Mouse (Mus musculus) testis, adult 10 weeks (tissue): ENCODE results near the gene Foxk1. TPM values are rescaled to one million over a fixed set of nuclear protein-coding genes. Genes with fewer than 3 reads are reported as not detected.

Experiments
- polyA plus RNA-seq: library from polyadenylated mRNA; stranded (reverse); fragments of 350-450 nt; fragmentation: Illumina TruSeq; extraction: RNeasy Lipid Tissue Mini Kit (QIAGEN cat#74804); gene quantifications from one replicate; pipeline ENCODE4 v1.2.3, GENCODE M21; 2014; ENCODE audit warnings: low read depth, low replicate concordance

Gene Foxk1
- polyA plus RNA-seq, result 2.1 TPM

GRCm38 (mm10) chr5:142400981-142401640 is at the start of gene Foxk1:
TSS of gene Foxk1 (plus strand) at chr5:142401497.

GRCm38 (mm10) chr5:142463461-142464454 is 62.5 kb downstream of the Foxk1 start, which contains the start of gene Ap5z1:
TSS of gene Ap5z1 (plus strand) at chr5:142463944.

Other genes with a start within 250 kb of the Foxk1 start
- 0.48 TPM for gene Ap5z1, start 62.4 kb downstream of the Foxk1 start, polyA plus RNA-seq
- 898 TPM for gene Papolb, start 128.6 kb downstream of the Foxk1 start, polyA plus RNA-seq
- gene Radil, start 149.6 kb downstream of the Foxk1 start, polyA plus RNA-seq, result 6.0 TPM
- gene Mmd2, start 207.3 kb downstream of the Foxk1 start, polyA plus RNA-seq, result 27.8 TPM
- 25.3 TPM for gene Wipi2, start 226.2 kb downstream of the Foxk1 start, polyA plus RNA-seq